Mouse (Mus musculus) heart, embryonic 14.5 days (tissue): ENCODE results near the gene Isg20l2. TPM values are rescaled to one million over a fixed set of nuclear protein-coding genes. Genes with fewer than 3 reads are reported as not detected.

ENCODE experiments used
- ATAC-seq: fragments of 200-750 bp; cut with Nextera tagmentation; 2 replicates; pipeline ENCODE4 v1.8.0; 2017; ENCODE audit warnings: low read depth, moderate TSS enrichment; ENCODE audit not compliant: insufficient number of reproducible peaks, insufficient read depth, low FRiP score
- H3K27ac ChIP-seq, 2 experiments: fragments of 200-500 bp in 1 of 2; fragments of 300-500 bp in 1 of 2; sonication (generic) in 1 of 2; replicated peaks in 1 of 2; 2 replicates each; pipeline ENCODE4 v1.5.1; 2012 to 2014; ENCODE audit warnings: low read depth in 2 of 2, low read length in 2 of 2, control low read depth in 1 of 2, mild to moderate bottlenecking in 1 of 2, mixed read lengths in 1 of 2; ENCODE audit not compliant: control insufficient read depth in 1 of 2, insufficient read depth in 1 of 2
- H3K27me3 ChIP-seq: fragments of 300-500 bp; sonication (generic); 2 replicates; pipeline ENCODE4 v1.6.1; 2014; ENCODE audit warnings: mild to moderate bottlenecking, low read length, control low read depth; ENCODE audit not compliant: control insufficient read depth, insufficient read depth
- H3K36me3 ChIP-seq: fragments of 300-500 bp; sonication (generic); 2 replicates; pipeline ENCODE4 v1.6.1; 2014; ENCODE audit warnings: mild to moderate bottlenecking, control low read depth, low read length, mixed read lengths; ENCODE audit not compliant: control insufficient read depth, insufficient read depth
- H3K4me1 ChIP-seq, 2 experiments: fragments of 200-500 bp in 1 of 2; fragments of 300-500 bp in 1 of 2; sonication (generic) in 1 of 2; 2 replicates each; pipeline ENCODE4 v1.6.1; 2012 to 2014; ENCODE audit warnings: low read length in 2 of 2, control low read depth in 1 of 2, mixed read lengths in 1 of 2; ENCODE audit not compliant: control insufficient read depth in 2 of 2, insufficient read depth in 2 of 2
- H3K4me2 ChIP-seq: fragments of 300-500 bp; sonication (generic); 2 replicates; pipeline ENCODE4 v1.6.1; 2014; ENCODE audit warnings: mild to moderate bottlenecking, low read length
- H3K4me3 ChIP-seq, 2 experiments: fragments of 200-500 bp in 1 of 2; fragments of 300-500 bp in 1 of 2; sonication (generic) in 1 of 2; 2 replicates each; pipeline ENCODE4 v1.5.1; 2012 to 2014; ENCODE audit warnings: low read length in 2 of 2, mild to moderate bottlenecking in 2 of 2, control low read depth in 1 of 2, low read depth in 1 of 2, moderate library complexity in 1 of 2; ENCODE audit not compliant: control insufficient read depth in 1 of 2, insufficient read depth in 1 of 2
- H3K9ac ChIP-seq: fragments of 300-500 bp; sonication (generic); 2 replicates; pipeline ENCODE4 v1.6.1; 2014; ENCODE audit warnings: mild to moderate bottlenecking, low read length
- H3K9me3 ChIP-seq: fragments of 300-500 bp; sonication (generic); 2 replicates; pipeline ENCODE4 v1.6.1; 2016; ENCODE audit warnings: low read length, control low read depth; ENCODE audit not compliant: control insufficient read depth
- WGBS: fragments of 180-500 bp; shearing (Covaris S2); extraction: QIAGEN DNeasy Blood & Tissue Kit; methylation state at CpG from one replicate; pipeline ENCODE4 v1.1.7; 2014; 5-methylcytosine and 5-hydroxymethylcytosine counted together
- polyA plus RNA-seq: library from polyadenylated mRNA; unstranded; fragments of >200 nt; fragmentation: Nextera tagmentation; extraction: Ambion mirVana; gene quantifications from 2 replicates; pipeline ENCODE4 v1.2.1, GENCODE M21; 2014

Isg20l2 gene
- polyA plus RNA-seq, 1 experiment from 2014 or later: 18.5 TPM

DNA sequence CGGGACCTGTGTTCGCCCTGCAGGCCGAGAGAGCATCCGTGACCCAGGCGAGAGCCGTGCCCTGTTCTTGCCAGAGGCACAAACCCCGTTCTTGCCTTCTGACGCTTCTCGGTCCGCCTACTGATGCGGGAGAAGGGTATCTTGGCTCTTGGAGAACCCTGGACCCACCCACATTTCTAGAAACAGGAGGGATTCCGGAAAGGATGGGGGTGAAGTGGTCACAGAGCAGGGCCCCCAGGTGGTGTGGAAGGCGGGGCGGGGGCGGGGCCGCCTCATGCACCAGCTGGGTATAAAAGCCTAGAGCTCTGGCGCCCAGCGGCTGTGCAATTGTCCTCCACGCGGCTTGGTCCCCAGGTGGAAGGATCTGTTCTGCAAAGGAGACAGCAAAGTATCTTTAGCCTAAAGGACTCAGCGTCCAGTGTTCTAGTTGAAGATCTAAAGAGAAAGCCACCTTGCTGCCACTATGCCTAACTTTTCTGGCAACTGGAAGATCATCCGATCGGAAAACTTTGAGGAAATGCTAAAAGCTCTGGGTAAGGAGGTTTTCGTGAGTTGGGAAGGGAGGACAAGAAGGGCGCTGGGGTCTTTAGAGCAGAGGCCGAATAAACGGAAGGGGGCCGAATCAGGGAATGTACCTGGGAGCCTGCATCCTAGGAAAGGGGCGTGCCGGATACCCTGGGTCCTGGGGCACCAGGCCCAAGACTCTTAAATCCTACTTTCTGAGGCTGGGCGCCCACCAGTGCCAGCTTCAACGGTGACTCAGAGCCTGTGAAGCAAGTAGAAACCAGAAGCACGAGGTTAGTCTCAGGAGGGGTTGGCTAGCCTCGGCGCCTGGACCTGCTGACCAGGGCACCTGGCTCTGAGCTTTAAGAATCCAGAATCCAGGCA is 18.5 kb downstream of the Isg20l2 start, which contains the start of gene Crabp2:
Crabp2 (plus strand) TSS at position 289 of the 888 bp plus-strand sequence.
- peaks cover 22 to 23% of the 10 kb centered on the region in 2 experiments for H3K4me1 ChIP-seq
- no peaks in the 10 kb centered on the region for H3K36me3 ChIP-seq
- H3K27ac ChIP-seq: no peak within 1 kb of the TSS

DNA sequence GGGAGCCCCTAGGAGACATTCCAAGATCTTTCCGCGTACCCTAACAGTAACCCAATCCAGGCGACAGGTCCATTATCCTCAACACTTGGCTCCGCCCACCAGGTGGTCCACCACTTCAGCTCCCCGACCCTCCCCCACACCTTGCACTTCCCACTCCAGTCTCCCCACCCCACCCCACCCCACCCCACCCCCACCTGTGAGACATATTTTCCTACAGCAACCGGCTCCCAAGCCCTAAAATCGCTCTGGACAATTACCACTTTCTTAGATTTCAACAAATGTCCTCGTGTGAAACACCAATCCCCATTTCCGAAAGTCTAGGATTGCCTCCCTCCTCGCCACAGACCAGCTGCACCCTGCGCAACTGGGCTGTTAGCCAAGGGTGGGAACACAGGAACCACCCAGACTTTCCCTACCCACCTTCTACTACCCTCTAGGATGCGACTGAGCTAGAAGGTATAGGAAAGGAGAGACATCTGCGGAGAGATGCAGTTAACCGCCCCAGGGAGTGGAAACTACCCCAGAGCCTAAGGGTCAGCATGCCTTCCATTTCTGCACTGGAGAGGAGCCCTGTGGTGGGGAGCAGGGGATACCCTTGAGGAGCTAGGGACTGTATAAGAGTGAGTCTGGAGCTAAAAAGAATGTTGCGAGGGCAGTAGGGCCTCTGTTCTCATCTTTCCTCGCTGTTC is 19.3 kb downstream of the Isg20l2 start:
- H3K4me1 ChIP-seq: peaks cover 22 to 23% of the 10 kb centered on the region in 2 experiments
- ATAC-seq: no peak
- no peak overlapping the region for H3K4me3 ChIP-seq

More for the DNA sequence above, 18.5 kb downstream of the Isg20l2 start, which contains the start of gene Crabp2:
- Histone ChIP-seq H3K9ac (peak within 1 kb of the TSS; percentile 18; the same call in 1 of the 2 replicates), H3K9me3 (no peaks in the 10 kb centered on the region), H3K4me3 (peak within 1 kb of the TSS; percentile 9 to 33; a peak in 3 of 4 replicates), H3K4me2 (peak within 1 kb of the TSS; percentile 63), H3K27me3 (peaks cover 61% of the 10 kb centered on the region)
- ATAC-seq: no peak
- WGBS: 4% methylated on average over 35 of the region's 35 CpGs

DNA sequence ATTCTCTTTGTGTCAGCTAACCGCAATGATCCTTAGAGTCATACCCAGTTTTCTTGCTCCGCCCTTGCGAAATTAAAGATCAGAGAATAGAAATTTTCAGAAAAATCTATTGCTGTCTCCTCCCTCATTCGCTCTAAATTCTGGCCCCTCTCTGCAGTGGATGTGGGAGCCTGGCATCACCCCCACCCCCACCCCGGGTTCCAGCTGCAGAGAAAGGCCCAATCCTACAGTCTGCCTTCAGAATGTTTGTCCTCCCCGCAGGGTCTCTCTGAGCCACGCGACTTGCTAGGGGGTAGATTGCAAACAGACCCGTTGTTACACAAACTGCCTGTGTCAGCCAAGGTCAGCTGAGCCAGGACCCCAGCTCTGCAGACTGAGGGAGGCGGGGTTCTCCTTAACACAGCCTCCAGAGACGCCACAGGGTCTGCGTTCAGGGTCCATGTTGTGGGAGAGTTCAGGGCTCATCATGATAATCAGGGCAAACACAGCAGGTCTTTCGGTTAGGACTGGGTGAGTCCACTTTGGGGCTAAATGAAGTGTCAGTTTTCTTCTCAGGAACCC is 19.9 kb downstream of the Isg20l2 start:
- H3K4me3 ChIP-seq: no peak overlapping the region

More for the DNA sequence above, 19.3 kb downstream of the Isg20l2 start:
- H3K9ac ChIP-seq: no peak overlapping the region
- WGBS: 17% methylated on average over 16 of the region's 16 CpGs
- no peaks in the 10 kb centered on the region for H3K36me3 ChIP-seq
- H3K27me3 ChIP-seq: peaks cover 61% of the 10 kb centered on the region
- H3K9me3 ChIP-seq: no peaks in the 10 kb centered on the region
- peak overlapping the region; percentile 63; the same call in 1 of the 2 replicates for H3K4me2 ChIP-seq
- H3K27ac ChIP-seq: no peak overlapping the region

DNA sequence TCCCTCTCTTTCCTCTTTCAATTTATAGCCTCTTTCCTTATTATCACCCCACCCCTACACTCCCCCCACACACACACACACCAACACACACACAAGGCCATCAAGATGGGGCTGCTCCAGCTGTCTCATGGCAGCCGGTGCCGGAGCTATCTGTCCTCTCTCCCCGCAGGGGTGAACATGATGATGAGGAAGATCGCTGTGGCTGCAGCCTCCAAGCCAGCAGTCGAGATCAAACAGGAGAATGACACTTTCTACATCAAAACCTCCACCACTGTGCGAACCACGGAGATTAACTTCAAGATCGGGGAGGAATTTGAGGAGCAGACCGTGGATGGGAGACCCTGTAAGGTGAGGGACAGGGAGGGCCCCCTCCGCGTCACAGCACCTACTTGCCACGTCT is 21.8 kb downstream of the Isg20l2 start:
- Histone ChIP-seq H3K4me3 (peak overlapping the region; percentile 30 to 43), H3K27me3 (peaks cover 52% of the 10 kb centered on the region), H3K4me1 (peaks cover 22 to 23% of the 10 kb centered on the region in 2 experiments), H3K27ac (peak overlapping the region in 1 of 2 experiments; percentile 17; a peak in 1 of 4 replicates), H3K4me2 (peak overlapping the region; percentile 63), H3K9me3 (no peaks in the 10 kb centered on the region), H3K9ac (peak overlapping the region; percentile 44), H3K36me3 (no peaks in the 10 kb centered on the region)
- no peak for ATAC-seq
- 8% methylated on average over 12 of the region's 12 CpGs for WGBS

More for the DNA sequence above, 19.9 kb downstream of the Isg20l2 start:
- no peak overlapping the region for H3K27ac ChIP-seq
- H3K27me3 ChIP-seq: peaks cover 61% of the 10 kb centered on the region
- no peak overlapping the region for H3K4me2 ChIP-seq
- no peaks in the 10 kb centered on the region for H3K9me3 ChIP-seq
- WGBS: 15% methylated on average over 13 of the region's 13 CpGs
- H3K9ac ChIP-seq: no peak overlapping the region
- H3K4me1 ChIP-seq: peaks cover 22 to 23% of the 10 kb centered on the region in 2 experiments
- no peak for ATAC-seq
- H3K36me3 ChIP-seq: no peaks in the 10 kb centered on the region

DNA sequence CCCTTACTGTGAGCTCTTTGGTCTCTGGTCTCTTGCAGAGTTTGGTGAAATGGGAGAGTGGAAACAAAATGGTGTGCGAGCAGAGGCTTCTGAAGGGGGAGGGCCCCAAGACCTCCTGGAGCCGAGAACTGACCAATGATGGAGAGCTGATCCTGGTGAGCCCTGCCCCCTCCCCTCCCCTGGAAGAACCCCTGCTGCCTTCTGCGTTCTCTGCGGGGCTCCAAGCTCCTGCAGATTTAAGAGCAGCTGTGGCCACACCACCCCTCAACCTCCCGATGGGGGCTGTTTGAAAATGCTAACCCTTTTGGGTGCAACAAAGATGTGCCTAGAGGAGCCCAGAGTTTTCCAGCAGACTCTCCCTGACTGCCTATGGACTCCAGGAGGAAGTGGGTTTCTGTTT is 22.3 kb downstream of the Isg20l2 start:
- 0% methylated on average over 5 of the region's 5 CpGs for WGBS
- H3K27me3 ChIP-seq: peaks cover 48% of the 10 kb centered on the region

DNA sequence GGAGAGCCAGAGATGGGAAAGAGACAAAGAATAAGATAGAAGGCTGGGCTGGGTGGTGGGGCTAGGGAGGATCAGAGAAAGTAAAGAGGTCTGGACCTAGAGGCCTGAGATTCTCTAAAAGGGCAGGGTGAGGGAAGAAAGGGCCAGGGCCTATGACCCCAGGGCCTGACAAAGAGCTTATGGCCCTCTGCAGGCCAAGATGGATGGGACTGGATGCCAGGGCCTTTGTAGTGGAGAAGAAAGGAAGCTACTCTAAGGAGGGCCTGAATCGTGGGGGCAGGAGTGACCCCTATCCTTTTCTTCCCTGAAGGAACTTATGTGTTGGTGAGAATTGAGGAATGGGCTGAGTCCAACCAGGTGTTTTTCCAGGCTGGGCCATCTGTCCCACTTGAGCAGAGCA is 27.9 kb downstream of the Isg20l2 start:
- 17% methylated on average over 1 of the region's 1 CpGs for WGBS
- ATAC-seq: no peak
- no peak overlapping the region for H3K4me3 ChIP-seq
- H3K4me2 ChIP-seq: no peak overlapping the region
- H3K4me1 ChIP-seq: peaks cover 16 to 18% of the 10 kb centered on the region in 2 experiments
- H3K9me3 ChIP-seq: no peaks in the 10 kb centered on the region
- no peak overlapping the region for H3K27ac ChIP-seq
- H3K36me3 ChIP-seq: no peaks in the 10 kb centered on the region
- H3K27me3 ChIP-seq: peaks cover 4% of the 10 kb centered on the region; the same call in 1 of the 2 replicates
- no peak overlapping the region for H3K9ac ChIP-seq

More for the DNA sequence above, 22.3 kb downstream of the Isg20l2 start:
- Histone ChIP-seq H3K4me1 (peaks cover 17 to 18% of the 10 kb centered on the region in 2 experiments), H3K4me3 (peak overlapping the region; percentile 30 to 43), H3K36me3 (no peaks in the 10 kb centered on the region), H3K4me2 (peak overlapping the region; percentile 63), H3K9ac (peak overlapping the region; percentile 44), H3K9me3 (no peaks in the 10 kb centered on the region), H3K27ac (peak overlapping the region in 1 of 2 experiments; percentile 17; a peak in 1 of 4 replicates)
- ATAC-seq: peak; percentile 66; the same call in 1 of the 2 replicates

DNA sequence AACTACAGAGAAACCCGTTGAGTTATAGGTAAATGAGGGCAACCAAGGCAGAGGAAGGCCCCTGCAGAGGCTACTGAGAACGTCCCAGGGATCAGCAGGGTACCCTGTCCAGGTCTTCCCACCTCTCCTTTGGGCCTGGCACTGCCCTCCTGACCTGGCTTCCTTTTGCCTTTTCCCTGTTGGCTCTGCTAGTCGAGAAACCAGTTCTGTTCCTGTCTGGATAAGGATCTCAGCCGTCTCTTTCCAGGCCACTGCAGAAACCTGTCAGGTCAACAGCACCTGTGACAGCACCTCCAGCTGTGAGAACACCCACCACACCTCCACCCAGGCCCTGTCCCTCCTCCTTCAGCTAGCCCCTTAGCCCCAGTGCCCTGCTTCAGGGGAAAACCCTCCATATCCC is 28.4 kb downstream of the Isg20l2 start:
- Histone ChIP-seq H3K27me3 (peaks cover 4% of the 10 kb centered on the region; the same call in 1 of the 2 replicates), H3K4me2 (no peak overlapping the region), H3K4me1 (peaks cover 16 to 18% of the 10 kb centered on the region in 2 experiments), H3K4me3 (no peak overlapping the region), H3K27ac (no peak overlapping the region), H3K9me3 (no peaks in the 10 kb centered on the region), H3K36me3 (no peaks in the 10 kb centered on the region), H3K9ac (no peak overlapping the region)
- no peak for ATAC-seq
- WGBS: 33% methylated on average over 4 of the region's 4 CpGs
